Mouse (Mus musculus) left cerebral cortex, postnatal 4 days (tissue): Measurements from ENCODE around the gene Atp6v1g2. TPM values are rescaled to one million over a fixed set of nuclear protein-coding genes. Genes with fewer than 3 reads are reported as not detected.

Experiments used
- DNase-seq: peaks from one replicate; pipeline ENCODE4 v3.0.0-alpha.2; 2022
- intact Hi-C: fragments of 180-260 bp; cut with DNase I; formaldehyde crosslinking; loops from one replicate; pipeline ENCODE4 v1.15.1; 2025
- total RNA-seq, 2 experiments: library from RNA; stranded (reverse); gene quantifications; 2 replicates each; pipeline ENCODE4 v1.2.3; 2021

Gene Atp6v1g2
- total RNA-seq, 2 experiments from 2014 or later, result 122 to 142 TPM

- intact Hi-C loops, result no loop called here
- DNase-seq, result no peak
These were observed 19.3 kb downstream of the Atp6v1g2 start for GRCm38 (mm10) chr17:35252619-35253292.

- intact Hi-C loops, result no loop called here
- DNase-seq, result no peak
These were observed 20.0 kb downstream of the Atp6v1g2 start for GRCm38 (mm10) chr17:35253293-35254093.

- intact Hi-C loops, result no loop called here
- DNase-seq, result peak; percentile 66
These were observed 21.0 kb downstream of the Atp6v1g2 start for GRCm38 (mm10) chr17:35254241-35255098.

- intact Hi-C loops, result no loop called here
- no peak for DNase-seq
These were observed 21.8 kb downstream of the Atp6v1g2 start for GRCm38 (mm10) chr17:35255301-35255700.

GRCm38 (mm10) chr17:35255704-35256103 is 22.2 kb downstream of the Atp6v1g2 start:
- intact Hi-C loops, result no loop called here
- DNase-seq, result no peak

- intact Hi-C loops, result no loop called here
- DNase-seq, result no peak
These were observed 23.9 kb downstream of the Atp6v1g2 start for GRCm38 (mm10) chr17:35257378-35257777.

GRCm38 (mm10) chr17:35257824-35258491 is 24.5 kb downstream of the Atp6v1g2 start:
- intact Hi-C loops, result no loop called here
- DNase-seq, result peak; percentile 94

- DNase-seq, result no peak
- intact Hi-C loops, result no loop called here
These were observed 25.3 kb downstream of the Atp6v1g2 start for GRCm38 (mm10) chr17:35258492-35259478.

GRCm38 (mm10) chr17:35259621-35260020 is 26.2 kb downstream of the Atp6v1g2 start:
- intact Hi-C loops, result no loop called here

GRCm38 (mm10) chr17:35261651-35262050 is 28.2 kb downstream of the Atp6v1g2 start:
- DNase-seq, result no peak
- intact Hi-C loops, result no loop called here

More at GRCm38 (mm10) chr17:35259621-35260020, 26.2 kb downstream of the Atp6v1g2 start:
- no peak for DNase-seq

- intact Hi-C loops, result no loop called here
- peak; percentile 96 for DNase-seq
These were observed 29.4 kb downstream of the Atp6v1g2 start, which contains the start of gene H2-D1 for GRCm38 (mm10) chr17:35262664-35263522. H2-D1 (plus strand) TSS chr17:35262730.

GRCm38 (mm10) chr17:35263523-35263883 is 30.0 kb downstream of the Atp6v1g2 start:
- intact Hi-C loops, result no loop called here
- DNase-seq, result no peak

GRCm38 (mm10) chr17:35267399-35268086 is 34.1 kb downstream of the Atp6v1g2 start:
- no peak for DNase-seq
- intact Hi-C loops, result loop anchor here (2.0 kb wide), 1 partner anchor 1273 kb away; no protein-coding TSS in a partner anchor

GRCm38 (mm10) chr17:35269653-35270347 is 36.3 kb downstream of the Atp6v1g2 start:
- intact Hi-C loops, result loop anchor here (5.0 kb wide), 1 partner anchor 1297 kb away; no protein-coding TSS in a partner anchor
- no peak for DNase-seq

GRCm38 (mm10) chr17:35272249-35272648 is 38.8 kb downstream of the Atp6v1g2 start:
- intact Hi-C loops, result loop anchor here (5.0 kb wide), 1 partner anchor 1300 kb away; no protein-coding TSS in a partner anchor
- DNase-seq, result no peak

- peak; percentile 91 for DNase-seq
- intact Hi-C loops, result loop anchor here (5.0 kb wide), 1 partner anchor 1302 kb away; no protein-coding TSS in a partner anchor
These were observed 41.3 kb downstream of the Atp6v1g2 start for GRCm38 (mm10) chr17:35274770-35275169.
